Mouse (Mus musculus) liver, postnatal 0 days (tissue): Measurements from ENCODE around the gene Cps1.

ENCODE experiments used
- CTCF ChIP-seq: sonication (generic); IDR thresholded peaks from 2 replicates; pipeline ENCODE4 v1.5.1; 2016; ENCODE audit warnings: antibody characterized with exemption, low read depth
- EP300 ChIP-seq: IDR thresholded peaks from 2 replicates; pipeline ENCODE4 v1.6.1; 2016; ENCODE audit warnings: antibody characterized with exemption, low read depth, mild to moderate bottlenecking

DNA sequence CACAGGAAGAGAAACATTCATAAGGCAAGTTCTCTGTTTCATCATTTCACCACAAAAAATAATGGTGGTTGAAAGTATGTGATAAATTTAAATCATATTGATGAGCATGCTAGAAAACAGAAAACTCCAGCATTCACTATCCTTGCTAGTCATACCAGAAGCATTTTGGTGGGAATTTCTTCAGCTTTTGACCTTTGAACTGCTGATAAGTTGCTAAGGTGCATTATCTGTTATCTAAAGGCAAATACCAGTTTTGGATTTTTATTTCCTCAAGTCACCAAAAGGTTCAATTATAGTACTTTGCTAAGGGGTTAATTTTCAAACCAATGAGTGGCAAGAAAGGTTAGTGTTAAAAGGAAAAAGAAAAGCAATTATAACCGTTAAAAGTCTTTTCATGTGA, 23.6 kb upstream of the Cps1 start:
- TF ChIP-seq CTCF (no peak), EP300 (no peak)
